Mouse (Mus musculus) kidney, adult 2 months (tissue): ENCODE results near the gene Mmgt2.

ENCODE experiments used
- CTCF ChIP-seq: fragments of 200-500 bp; conservative IDR thresholded peaks from 2 replicates; pipeline ENCODE4 v1.5.1; 2011; ENCODE audit warnings: low read depth, mild to moderate bottlenecking, control low read depth, low read length, moderate library complexity, mixed read lengths; ENCODE audit not compliant: insufficient read depth, insufficient read length
- POLR2A ChIP-seq: fragments of 200-500 bp; IDR thresholded peaks from one replicate; pipeline ENCODE4 v1.6.1; 2011; ENCODE audit warnings: low read depth, low read length, control low read depth

DNA sequence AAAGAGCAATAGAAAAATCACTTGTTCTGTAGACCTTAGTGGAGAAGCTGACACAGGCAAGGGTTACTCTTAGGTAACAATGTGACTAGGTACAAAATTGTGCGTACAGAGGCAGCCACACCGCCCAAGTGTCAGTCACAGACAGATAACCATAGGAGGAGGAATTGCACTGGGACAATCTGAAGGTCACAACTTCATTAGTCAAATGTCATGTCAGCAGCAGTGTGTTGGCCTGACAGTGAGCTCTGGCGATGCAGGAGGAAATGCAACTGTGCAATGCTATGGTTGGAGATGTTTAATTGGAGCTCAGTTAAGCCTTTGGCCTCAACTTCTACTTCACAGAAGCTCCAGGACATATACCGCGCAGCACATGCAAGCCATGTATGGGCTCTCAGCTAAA lies 62.2 kb downstream of the Mmgt2 start:
- no peak for TF ChIP-seq CTCF
- no peak for TF ChIP-seq POLR2A
